Mouse (Mus musculus) intestine, embryonic 16.5 days (tissue): ENCODE measurements around the gene Fancc. TPM values are rescaled to one million over a fixed set of nuclear protein-coding genes. Genes with fewer than 3 reads are reported as not detected.
"Not testable (repeated sequence)": the region's sequence is repeated elsewhere in the genome, so short reads cannot be mapped to it uniquely, and the experiment has no call there.

ENCODE experiments used
- ATAC-seq: fragments of 200-750 bp; cut with Nextera tagmentation; 2 replicates; pipeline ENCODE4 v1.8.0; 2017; ENCODE audit warnings: moderate TSS enrichment, moderate library complexity
- H3K27ac ChIP-seq: fragments of 300-500 bp; sonication (generic); 2 replicates; pipeline ENCODE4 v1.5.1; 2014; ENCODE audit warnings: mild to moderate bottlenecking, low read length
- H3K27me3 ChIP-seq: fragments of 300-500 bp; sonication (generic); replicated peaks from 2 replicates; pipeline ENCODE4 v1.6.1; 2014; ENCODE audit warnings: low read length, control low read depth, mixed read lengths; ENCODE audit not compliant: control insufficient read depth, insufficient read depth
- H3K36me3 ChIP-seq: fragments of 300-500 bp; sonication (generic); 2 replicates; pipeline ENCODE4 v1.6.1; 2014; ENCODE audit warnings: low read length, control low read depth; ENCODE audit not compliant: control insufficient read depth, insufficient read depth
- H3K4me1 ChIP-seq: fragments of 300-500 bp; sonication (generic); 2 replicates; pipeline ENCODE4 v1.6.1; 2014; ENCODE audit warnings: low read length, control low read depth, mixed read lengths; ENCODE audit not compliant: control insufficient read depth, insufficient read depth
- H3K4me2 ChIP-seq: fragments of 300-500 bp; sonication (generic); 2 replicates; pipeline ENCODE4 v1.6.1; 2014; ENCODE audit warnings: low read depth, low read length, control low read depth
- H3K4me3 ChIP-seq: fragments of 300-500 bp; sonication (generic); 2 replicates; pipeline ENCODE4 v1.5.1; 2014; ENCODE audit warnings: mild to moderate bottlenecking, low read length
- H3K9ac ChIP-seq: fragments of 300-500 bp; sonication (generic); 2 replicates; pipeline ENCODE4 v1.6.1; 2014; ENCODE audit warnings: low read depth, low read length
- H3K9me3 ChIP-seq: fragments of 300-500 bp; sonication (generic); 2 replicates; pipeline ENCODE4 v1.6.1; 2016; ENCODE audit warnings: low read length, control low read depth; ENCODE audit not compliant: control insufficient read depth
- WGBS: fragments of 180-500 bp; shearing (Covaris S2); extraction: QIAGEN DNeasy Blood & Tissue Kit; methylation state at CpG from one replicate; pipeline ENCODE4 v1.1.7; 2014; 5-methylcytosine and 5-hydroxymethylcytosine counted together
- polyA plus RNA-seq: library from polyadenylated mRNA; unstranded; fragments of >200 nt; fragmentation: Nextera tagmentation; extraction: Ambion mirVana; gene quantifications from 2 replicates; pipeline ENCODE4 v1.2.1, GENCODE M21; 2015

Fancc gene
- polyA plus RNA-seq, 1 experiment from 2014 or later = 19.0 TPM

- peak overlapping the region; percentile 69 for H3K4me3 ChIP-seq
- H3K36me3 ChIP-seq = 0 out of 2 replicates have a peak, but pooled peaks cover 2% of the 10 kb centered on the region
- under 1% methylated on average over 73 of the region's 82 CpGs for WGBS
- H3K4me1 ChIP-seq = peaks cover 7% of the 10 kb centered on the region; the same call in 1 of the 2 replicates
- peak; percentile 96 for ATAC-seq
- peak overlapping the region; percentile 89 for H3K9ac ChIP-seq
- H3K27me3 ChIP-seq = no peaks in the 10 kb centered on the region
- H3K27ac ChIP-seq = peak overlapping the region; percentile 99
- H3K9me3 ChIP-seq = no peaks in the 10 kb centered on the region
- peak overlapping the region; percentile 73 for H3K4me2 ChIP-seq
These were observed 65.8 kb downstream of the Fancc start for GRCm38 (mm10) chr13:63431030-63431856.

- no peaks in the 10 kb centered on the region for H3K9me3 ChIP-seq
- ATAC-seq = peak; percentile 71
- peak overlapping the region; percentile 67 for H3K4me2 ChIP-seq
- 0% methylated on average over 4 of the region's 4 CpGs for WGBS
- 0 out of 2 replicates have a peak, but pooled peaks cover 2% of the 10 kb centered on the region for H3K36me3 ChIP-seq
- peak overlapping the region; percentile 99 for H3K27ac ChIP-seq
- H3K4me3 ChIP-seq = peak overlapping the region; percentile 69
- H3K4me1 ChIP-seq = peaks cover 7% of the 10 kb centered on the region; the same call in 1 of the 2 replicates
- peak overlapping the region; percentile 89 for H3K9ac ChIP-seq
- H3K27me3 ChIP-seq = no peaks in the 10 kb centered on the region
These were observed 66.4 kb downstream of the Fancc start for GRCm38 (mm10) chr13:63430681-63431029.

- H3K27ac ChIP-seq = peak overlapping the region; percentile 99; the same call in 1 of the 2 replicates
- 75% methylated on average over 9 of the region's 9 CpGs for WGBS
- H3K9ac ChIP-seq = peak overlapping the region; percentile 89
- H3K36me3 ChIP-seq = 0 out of 2 replicates have a peak, but pooled peaks cover 2% of the 10 kb centered on the region
- no peaks in the 10 kb centered on the region for H3K27me3 ChIP-seq
- no peaks in the 10 kb centered on the region for H3K9me3 ChIP-seq
- peaks cover 7% of the 10 kb centered on the region; the same call in 1 of the 2 replicates for H3K4me1 ChIP-seq
- H3K4me3 ChIP-seq = peak overlapping the region; percentile 69; the same call in 1 of the 2 replicates
- 0 out of 2 replicates have a peak, but pooled peaks have one; percentile 0 for ATAC-seq
- H3K4me2 ChIP-seq = peak overlapping the region; percentile 67; the same call in 1 of the 2 replicates
These were observed 66.9 kb downstream of the Fancc start for GRCm38 (mm10) chr13:63430206-63430605.

- not testable (repeated sequence) for H3K9ac ChIP-seq, ATAC-seq, H3K27ac ChIP-seq, H3K4me1 ChIP-seq, H3K9me3 ChIP-seq, H3K4me3 ChIP-seq, H3K4me2 ChIP-seq, H3K36me3 ChIP-seq, H3K27me3 ChIP-seq
- 92% methylated on average over 5 of the region's 5 CpGs for WGBS
These were observed 68.9 kb downstream of the Fancc start for GRCm38 (mm10) chr13:63428211-63428610.

- Histone ChIP-seq H3K9ac (no peak overlapping the region), H3K9me3 (no peaks in the 10 kb centered on the region), H3K4me2 (no peak overlapping the region), H3K27ac (no peak overlapping the region), H3K36me3 (no peaks in the 10 kb centered on the region), H3K4me3 (no peak overlapping the region), H3K27me3 (no peaks in the 10 kb centered on the region), H3K4me1 (0 out of 2 replicates have a peak, but pooled peaks cover 2% of the 10 kb centered on the region)
- 81% methylated on average over 2 of the region's 2 CpGs for WGBS
- peak; percentile 89 for ATAC-seq
These were observed 74.0 kb downstream of the Fancc start for GRCm38 (mm10) chr13:63423060-63423459.

- H3K4me1 ChIP-seq = 0 out of 2 replicates have a peak, but pooled peaks cover 2% of the 10 kb centered on the region
- H3K4me2 ChIP-seq = no peak overlapping the region
- no peak overlapping the region for H3K4me3 ChIP-seq
- H3K27me3 ChIP-seq = no peaks in the 10 kb centered on the region
- H3K9me3 ChIP-seq = no peaks in the 10 kb centered on the region
- no peak overlapping the region for H3K27ac ChIP-seq
- ATAC-seq = no peak
- H3K36me3 ChIP-seq = no peaks in the 10 kb centered on the region
- no peak overlapping the region for H3K9ac ChIP-seq
These were observed 75.9 kb downstream of the Fancc start for GRCm38 (mm10) chr13:63421225-63421624.

- Histone ChIP-seq H3K4me3 (no peak overlapping the region), H3K27me3 (no peaks in the 10 kb centered on the region), H3K4me2 (no peak overlapping the region), H3K27ac (no peak overlapping the region), H3K4me1 (0 out of 2 replicates have a peak, but pooled peaks cover 1% of the 10 kb centered on the region), H3K9me3 (no peaks in the 10 kb centered on the region), H3K36me3 (no peaks in the 10 kb centered on the region), H3K9ac (no peak overlapping the region)
- 75% methylated on average over 2 of the region's 2 CpGs for WGBS
- ATAC-seq = no peak
These were observed 78.9 kb downstream of the Fancc start for GRCm38 (mm10) chr13:63418148-63418547.

GRCm38 (mm10) chr13:63416824-63417223 is 80.3 kb downstream of the Fancc start:
- H3K4me1 ChIP-seq = no peaks in the 10 kb centered on the region
- H3K27ac ChIP-seq = no peak overlapping the region
- no peak overlapping the region for H3K9ac ChIP-seq
- no peaks in the 10 kb centered on the region for H3K9me3 ChIP-seq
- no peaks in the 10 kb centered on the region for H3K36me3 ChIP-seq
- no peak for ATAC-seq
- no peak overlapping the region for H3K4me3 ChIP-seq
- no peaks in the 10 kb centered on the region for H3K27me3 ChIP-seq
- no peak overlapping the region for H3K4me2 ChIP-seq
- WGBS = 47% methylated on average over 3 of the region's 3 CpGs

GRCm38 (mm10) chr13:63412662-63413061 is 84.4 kb downstream of the Fancc start:
- H3K4me2 ChIP-seq = no peak overlapping the region
- no peak overlapping the region for H3K9ac ChIP-seq
- H3K4me1 ChIP-seq = 0 out of 2 replicates have a peak, but pooled peaks cover 7% of the 10 kb centered on the region
- no peak overlapping the region for H3K4me3 ChIP-seq
- ATAC-seq = no peak
- H3K36me3 ChIP-seq = no peaks in the 10 kb centered on the region
- H3K27ac ChIP-seq = no peak overlapping the region
- no peaks in the 10 kb centered on the region for H3K27me3 ChIP-seq
- WGBS = 97% methylated on average over 4 of the region's 4 CpGs
- H3K9me3 ChIP-seq = no peaks in the 10 kb centered on the region
